Mouse (Mus musculus): Measurements from ENCODE around the gene Zfp85. TPM values are rescaled to one million over a fixed set of nuclear protein-coding genes. Genes with fewer than 3 reads are reported as not detected.
"Not testable (repeated sequence)": the region's sequence is repeated elsewhere in the genome, so short reads cannot be mapped to it uniquely, and the experiment has no call there.

Zfp85 gene
- 1 to 10 TPM; 1.5 to 1.6 TPM for total RNA-seq (2021)
- long read RNA-seq, experiment 1, partial matches to known transcripts = 0 of 4 reads
- long read RNA-seq, experiment 1, other reads (novel, unspliced or antisense) = 2 of 4 reads
- long read RNA-seq, experiment 2 = 0 reads

GRCm38 (mm10) chr13:67754333-67755306 lies at the start of gene Zfp85:
Gene Zfp85, minus strand, starts transcription at chr13:67755228.
- peak; percentile 46 for DNase-seq (ENCODE audit: low spot score)

GRCm38 (mm10) chr13:67799151-67799550 lies 44.1 kb upstream of the Zfp85 start:
- not testable (repeated sequence) for DNase-seq (ENCODE audit: low spot score)

GRCm38 (mm10) chr13:67798618-67799017 lies 43.6 kb upstream of the Zfp85 start:
- no peak for DNase-seq (ENCODE audit: low spot score)

- no peak for DNase-seq (ENCODE audit: low spot score)
Measured at GRCm38 (mm10) chr13:67791921-67792455, 37.0 kb upstream of the Zfp85 start.

- DNase-seq (ENCODE audit: low spot score) = peak; percentile 87
Measured at GRCm38 (mm10) chr13:67779265-67780221, 24.5 kb upstream of the Zfp85 start, which contains the start of gene Zfp493. Gene Zfp493, plus strand, starts transcription at chr13:67779693.

- no peak for DNase-seq (ENCODE audit: low spot score)
Measured at GRCm38 (mm10) chr13:67763031-67763768, 8.2 kb upstream of the Zfp85 start.

- DNase-seq (ENCODE audit: low spot score) = no peak
Measured at GRCm38 (mm10) chr13:67759966-67760365, 4.9 kb upstream of the Zfp85 start.

GRCm38 (mm10) chr13:67755761-67756160 lies 733 bp upstream of the Zfp85 start:
- DNase-seq (ENCODE audit: low spot score) = no peak

GRCm38 (mm10) chr13:67743896-67744295 lies 11.1 kb downstream of the Zfp85 start:
- no peak for DNase-seq (ENCODE audit: low spot score)

GRCm38 (mm10) chr13:67742941-67743340 lies 12.1 kb downstream of the Zfp85 start:
- no peak for DNase-seq (ENCODE audit: low spot score)

GRCm38 (mm10) chr13:67734391-67734790 lies 20.6 kb downstream of the Zfp85 start:
- not testable (repeated sequence) for DNase-seq (ENCODE audit: low spot score)

GRCm38 (mm10) chr13:67729441-67729840 lies 25.6 kb downstream of the Zfp85 start:
- not testable (repeated sequence) for DNase-seq (ENCODE audit: low spot score)

GRCm38 (mm10) chr13:67728641-67729318 lies 26.2 kb downstream of the Zfp85 start, which contains the start of gene Zfp65:
Gene Zfp65, minus strand, starts transcription at chr13:67729173.
- DNase-seq (ENCODE audit: low spot score) = peak; percentile 51

- no peak for DNase-seq (ENCODE audit: low spot score)
Measured at GRCm38 (mm10) chr13:67728106-67728505, 26.9 kb downstream of the Zfp85 start.

- not testable (repeated sequence) for DNase-seq (ENCODE audit: low spot score)
Measured at GRCm38 (mm10) chr13:67725331-67725730, 29.7 kb downstream of the Zfp85 start.

- DNase-seq (ENCODE audit: low spot score) = peak; percentile 92
Measured at GRCm38 (mm10) chr13:67723848-67724479, 31.1 kb downstream of the Zfp85 start.
